Mouse (Mus musculus): ENCODE results near the gene Prr22.

The Prr22 gene

GRCm38 (mm10) chr17:56799276-56799675 is 29.2 kb downstream of the Prr22 start:
- in situ Hi-C loops (cut with MboI; ENCODE audit: unreplicated experiment in 2 of 2): no loop called here

- in situ Hi-C loops (cut with MboI; ENCODE audit: unreplicated experiment in 2 of 2): loop anchor here (10.0 to 25.0 kb wide), 2 partner anchors 363 to 535 kb away; no protein-coding TSS in a partner anchor
Observed at GRCm38 (mm10) chr17:56802065-56802464, 32.0 kb downstream of the Prr22 start.

- in situ Hi-C loops (cut with MboI; ENCODE audit: unreplicated experiment in 2 of 2): loop anchor here (5.0 to 25.0 kb wide), 4 partner anchors 52 to 532 kb away; no protein-coding TSS in a partner anchor
Observed at GRCm38 (mm10) chr17:56804952-56805351, 34.9 kb downstream of the Prr22 start.

GRCm38 (mm10) chr17:56805784-56806183 is 35.7 kb downstream of the Prr22 start:
- in situ Hi-C loops (cut with MboI; ENCODE audit: unreplicated experiment in 2 of 2): loop anchor here (5.0 to 25.0 kb wide), 4 partner anchors 52 to 532 kb away; no protein-coding TSS in a partner anchor

- in situ Hi-C loops (cut with MboI; ENCODE audit: unreplicated experiment in 2 of 2): loop anchor here (5.0 to 25.0 kb wide), 4 partner anchors 49 to 529 kb away; no protein-coding TSS in a partner anchor
Observed at GRCm38 (mm10) chr17:56808518-56808917, 38.5 kb downstream of the Prr22 start.

- in situ Hi-C loops (cut with MboI; ENCODE audit: unreplicated experiment in 2 of 2): loop anchor here (10.0 to 25.0 kb wide), 2 partner anchors 525 to 527 kb away; no protein-coding TSS in a partner anchor
Observed at GRCm38 (mm10) chr17:56810245-56810644, 40.2 kb downstream of the Prr22 start.

- in situ Hi-C loops (cut with MboI; ENCODE audit: unreplicated experiment in 2 of 2): loop anchor here (10.0 to 25.0 kb wide), 2 partner anchors 520 to 523 kb away; no protein-coding TSS in a partner anchor
Observed at GRCm38 (mm10) chr17:56814316-56815056, 44.4 kb downstream of the Prr22 start.

GRCm38 (mm10) chr17:56815057-56815345 is 45.0 kb downstream of the Prr22 start:
- in situ Hi-C loops (cut with MboI; ENCODE audit: unreplicated experiment in 2 of 2): loop anchor here (10.0 to 25.0 kb wide), 2 partner anchors 520 to 522 kb away; no protein-coding TSS in a partner anchor

- in situ Hi-C loops (cut with MboI; ENCODE audit: unreplicated experiment in 2 of 2): loop anchor here (10.0 to 25.0 kb wide), 2 partner anchors 517 to 519 kb away; no protein-coding TSS in a partner anchor
Observed at GRCm38 (mm10) chr17:56818067-56818636, 48.1 kb downstream of the Prr22 start.

- in situ Hi-C loops (cut with MboI; ENCODE audit: unreplicated experiment in 2 of 2): loop anchor here (10.0 to 25.0 kb wide), 2 partner anchors 516 to 518 kb away; no protein-coding TSS in a partner anchor
Observed at GRCm38 (mm10) chr17:56819032-56819545, 49.0 kb downstream of the Prr22 start.

- in situ Hi-C loops (cut with MboI; ENCODE audit: unreplicated experiment in 2 of 2): loop anchor here (10.0 to 25.0 kb wide), 2 partner anchors 515 to 518 kb away; no protein-coding TSS in a partner anchor
Observed at GRCm38 (mm10) chr17:56819694-56820111, 49.7 kb downstream of the Prr22 start.

Data from v-Abl transformed pro-B cells (cell line).